Mouse (Mus musculus) heart, adult 2 months (tissue): Measurements from ENCODE around the gene Fndc4.

ENCODE experiments used
- CTCF ChIP-seq: fragments of 200-600 bp; IDR thresholded peaks from 2 replicates; pipeline ENCODE4 v1.8.1; 2022; ENCODE audit warnings: antibody characterized with exemption, mild to moderate bottlenecking, moderate library complexity
- EP300 ChIP-seq: fragments of 200-500 bp; IDR thresholded peaks from 2 replicates; pipeline ENCODE4 v1.6.1; 2011; ENCODE audit warnings: low read depth, low read length, control low read depth; ENCODE audit not compliant: insufficient read depth
- POLR2A ChIP-seq: fragments of 200-500 bp; IDR thresholded peaks from 2 replicates; pipeline ENCODE4 v1.6.1; 2011; ENCODE audit warnings: mild to moderate bottlenecking, low read depth, low read length, control low read depth; ENCODE audit not compliant: insufficient read depth

GRCm38 (mm10) chr5:31328255-31328654 lies 32.4 kb upstream of the Fndc4 start:
- peak; percentile 82 for TF ChIP-seq CTCF
- TF ChIP-seq POLR2A = no peak
- TF ChIP-seq EP300 = no peak
